Mouse (Mus musculus): Measurements from ENCODE around the gene Kdm5c. TPM values are rescaled to one million over a fixed set of nuclear protein-coding genes. Genes with fewer than 3 reads are reported as not detected.
"Not testable (repeated sequence)": the region's sequence is repeated elsewhere in the genome, so short reads cannot be mapped to it uniquely, and the experiment has no call there.

Kdm5c gene
- polyA plus RNA-seq, 1 experiment from 2014 or later = 19.4 TPM

DNA sequence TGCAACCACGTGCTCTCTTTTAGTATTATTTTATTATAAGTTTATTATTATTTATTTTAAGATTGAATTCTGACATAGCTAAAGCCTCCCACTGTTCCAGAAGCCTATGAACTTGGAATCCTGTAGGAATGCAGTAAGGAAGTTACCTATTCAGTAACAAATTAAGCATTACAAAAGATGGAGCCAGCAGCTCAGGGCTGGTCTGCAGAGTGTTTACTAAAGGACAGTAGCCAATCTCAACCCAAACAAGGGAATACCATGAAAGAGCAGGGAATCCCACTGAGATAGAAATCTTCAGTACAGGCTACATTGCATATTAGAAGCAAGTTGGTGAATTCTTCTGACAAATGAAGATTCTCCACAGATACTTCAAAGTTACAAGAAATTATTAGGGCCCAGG is 54.2 kb downstream of the Kdm5c start:
- DNase-seq (ENCODE audit: low spot score) = not testable (repeated sequence)

GRCm38 (mm10) chrX:152306224-152306623 is 73.4 kb downstream of the Kdm5c start:
- no peak for DNase-seq (ENCODE audit: low spot score)

GRCm38 (mm10) chrX:152307371-152307770 is 74.6 kb downstream of the Kdm5c start:
- no peak for DNase-seq (ENCODE audit: low spot score)

- peak; percentile 14 for DNase-seq (ENCODE audit: low spot score)
Measured at GRCm38 (mm10) chrX:152307942-152308341, 75.1 kb downstream of the Kdm5c start.

DNA sequence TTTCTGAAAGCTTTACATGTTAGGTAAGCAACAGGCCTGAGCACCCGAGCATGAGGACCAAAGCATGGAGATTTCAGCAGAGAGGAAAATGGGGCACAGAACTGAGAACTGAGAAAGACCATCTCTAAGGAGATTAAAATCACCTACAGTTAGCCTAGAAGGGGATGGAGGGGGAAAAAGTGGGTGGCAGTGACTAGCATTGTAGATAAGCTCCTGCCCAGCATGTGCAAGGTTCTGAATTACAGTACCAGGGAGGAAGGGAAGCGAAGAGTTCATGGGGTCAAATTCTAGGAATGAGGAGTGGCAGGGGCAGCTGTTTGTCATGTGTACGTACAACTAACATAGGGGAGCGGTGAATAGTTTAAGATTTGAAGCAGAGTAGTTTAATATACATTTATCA is 87.7 kb downstream of the Kdm5c start:
- no peak for DNase-seq (ENCODE audit: low spot score)

DNA sequence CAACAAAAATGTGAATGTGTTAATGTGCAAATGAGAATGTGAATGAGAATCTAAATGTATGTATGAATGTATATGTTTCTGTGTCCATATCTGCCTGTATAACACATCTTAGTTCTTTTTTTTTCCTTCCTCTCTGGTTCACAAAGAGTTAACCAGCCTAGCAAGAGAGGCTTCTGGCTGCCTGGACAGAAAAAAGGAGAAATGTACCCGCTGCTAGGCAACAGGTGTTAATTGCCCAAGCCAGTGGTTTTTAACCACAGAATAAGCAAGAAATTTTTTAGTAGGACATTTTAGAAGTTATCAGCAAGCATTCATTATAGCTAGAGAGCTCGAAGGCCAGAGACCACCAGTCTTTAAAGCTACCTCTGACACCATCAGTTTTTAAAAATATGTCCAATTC is 90.0 kb downstream of the Kdm5c start:
- no peak for DNase-seq (ENCODE audit: low spot score)

GRCm38 (mm10) chrX:152323584-152323983 is 90.8 kb downstream of the Kdm5c start:
- peak; percentile 9 for DNase-seq (ENCODE audit: low spot score)

Other genes starting within 250 kb of the Kdm5c start
- 137 and 141 TPM in 2 replicates for gene Hsd17b10, start 231.2 kb upstream of the Kdm5c start, polyA plus RNA-seq (2015; fragmentation: Nextera tagmentation; extraction: Ambion mirVana)
- gene Ribc1, start 216.7 kb upstream of the Kdm5c start, polyA plus RNA-seq (2015; fragmentation: Nextera tagmentation; extraction: Ambion mirVana) = 3.1 and 4.5 TPM in 2 replicates
- gene Smc1a, start 216.6 kb upstream of the Kdm5c start, polyA plus RNA-seq (2015; fragmentation: Nextera tagmentation; extraction: Ambion mirVana) = 105 and 106 TPM in 2 replicates
- gene Iqsec2, start 88.8 kb upstream of the Kdm5c start, polyA plus RNA-seq (2015; fragmentation: Nextera tagmentation; extraction: Ambion mirVana) = 0.88 and 0.89 TPM in 2 replicates
- 10.2 and 13.7 TPM in 2 replicates for gene Kantr, start 94.5 kb downstream of the Kdm5c start, polyA plus RNA-seq (2015; fragmentation: Nextera tagmentation; extraction: Ambion mirVana)
- gene Tspyl2, start 109.4 kb downstream of the Kdm5c start, polyA plus RNA-seq (2015; fragmentation: Nextera tagmentation; extraction: Ambion mirVana) = 9.6 and 10.3 TPM in 2 replicates
- 0.26 and 0.35 TPM in 2 replicates for gene Gpr173, start 135.7 kb downstream of the Kdm5c start, polyA plus RNA-seq (2015; fragmentation: Nextera tagmentation; extraction: Ambion mirVana)